Mouse (Mus musculus): Measurements from ENCODE around the gene Tekt3. TPM values are rescaled to one million over a fixed set of nuclear protein-coding genes. Genes with fewer than 3 reads are reported as not detected.

The Tekt3 gene
- polyA plus RNA-seq, 1 experiment, result 0.05 TPM

GRCm38 (mm10) chr11:63116652-63117051 lies 55.2 kb downstream of the Tekt3 start:
- DNase-seq, result no peak
- TF ChIP-seq POLR2A (IDR thresholded peaks at IDR 0.05; ENCODE audit: control insufficient read depth, extremely low read depth, insufficient read depth, low read length, poor library complexity) (no peak), CTCF (IDR thresholded peaks at IDR 0.05; ENCODE audit: borderline replicate concordance, control insufficient read depth, extremely low read depth, insufficient read depth, low read length, poor library complexity) (no peak)
- no peak overlapping the region for H3K4me3 ChIP-seq (ENCODE audit: control insufficient read depth, insufficient read depth, low read length)
- no peaks in the 10 kb centered on the region for H3K36me3 ChIP-seq (ENCODE audit: control insufficient read depth, insufficient read depth, low read length)
- WGBS, result 97% methylated on average over 5 of the region's 5 CpGs
- H3K27ac ChIP-seq (ENCODE audit: control insufficient read depth, insufficient read depth, low read length), result no peak overlapping the region
- no peaks in the 10 kb centered on the region for H3K27me3 ChIP-seq (ENCODE audit: control insufficient read depth, insufficient read depth, low read length)
- H3K4me1 ChIP-seq (replicated peaks; ENCODE audit: control insufficient read depth, insufficient read depth, low read length), result no peaks in the 10 kb centered on the region

GRCm38 (mm10) chr11:63117266-63117665 lies 55.8 kb downstream of the Tekt3 start:
- WGBS, result 83% methylated on average over 1 of the region's 1 CpGs
- no peaks in the 10 kb centered on the region for H3K36me3 ChIP-seq (ENCODE audit: control insufficient read depth, insufficient read depth, low read length)
- TF ChIP-seq CTCF (IDR thresholded peaks at IDR 0.05; ENCODE audit: borderline replicate concordance, control insufficient read depth, extremely low read depth, insufficient read depth, low read length, poor library complexity) (no peak), POLR2A (IDR thresholded peaks at IDR 0.05; ENCODE audit: control insufficient read depth, extremely low read depth, insufficient read depth, low read length, poor library complexity) (no peak)
- no peak for DNase-seq
- H3K27me3 ChIP-seq (ENCODE audit: control insufficient read depth, insufficient read depth, low read length), result no peaks in the 10 kb centered on the region
- H3K4me3 ChIP-seq (ENCODE audit: control insufficient read depth, insufficient read depth, low read length), result no peak overlapping the region
- H3K27ac ChIP-seq (ENCODE audit: control insufficient read depth, insufficient read depth, low read length), result no peak overlapping the region
- no peaks in the 10 kb centered on the region for H3K4me1 ChIP-seq (replicated peaks; ENCODE audit: control insufficient read depth, insufficient read depth, low read length)

- Histone ChIP-seq H3K4me1 (replicated peaks; ENCODE audit: control insufficient read depth, insufficient read depth, low read length) (no peaks in the 10 kb centered on the region), H3K27me3 (ENCODE audit: control insufficient read depth, insufficient read depth, low read length) (no peaks in the 10 kb centered on the region), H3K4me3 (ENCODE audit: control insufficient read depth, insufficient read depth, low read length) (no peak overlapping the region), H3K36me3 (ENCODE audit: control insufficient read depth, insufficient read depth, low read length) (no peaks in the 10 kb centered on the region), H3K27ac (ENCODE audit: control insufficient read depth, insufficient read depth, low read length) (no peak overlapping the region)
- no peak for TF ChIP-seq CTCF (IDR thresholded peaks at IDR 0.05; ENCODE audit: borderline replicate concordance, control insufficient read depth, extremely low read depth, insufficient read depth, low read length, poor library complexity)
- TF ChIP-seq POLR2A (IDR thresholded peaks at IDR 0.05; ENCODE audit: control insufficient read depth, extremely low read depth, insufficient read depth, low read length, poor library complexity), result no peak
- 42% methylated on average over 7 of the region's 7 CpGs for WGBS
- no peak for DNase-seq
Observed at GRCm38 (mm10) chr11:63119791-63120190, 58.3 kb downstream of the Tekt3 start.

- no peaks in the 10 kb centered on the region for H3K36me3 ChIP-seq (ENCODE audit: control insufficient read depth, insufficient read depth, low read length)
- H3K27ac ChIP-seq (ENCODE audit: control insufficient read depth, insufficient read depth, low read length), result no peak overlapping the region
- DNase-seq, result no peak
- no peak overlapping the region for H3K4me3 ChIP-seq (ENCODE audit: control insufficient read depth, insufficient read depth, low read length)
- H3K4me1 ChIP-seq (replicated peaks; ENCODE audit: control insufficient read depth, insufficient read depth, low read length), result no peaks in the 10 kb centered on the region
- no peak for TF ChIP-seq CTCF (IDR thresholded peaks at IDR 0.05; ENCODE audit: borderline replicate concordance, control insufficient read depth, extremely low read depth, insufficient read depth, low read length, poor library complexity)
- no peak for TF ChIP-seq POLR2A (IDR thresholded peaks at IDR 0.05; ENCODE audit: control insufficient read depth, extremely low read depth, insufficient read depth, low read length, poor library complexity)
- no peaks in the 10 kb centered on the region for H3K27me3 ChIP-seq (ENCODE audit: control insufficient read depth, insufficient read depth, low read length)
- WGBS, result 18% methylated on average over 2 of the region's 2 CpGs
Observed at GRCm38 (mm10) chr11:63122249-63122648, 60.8 kb downstream of the Tekt3 start.

- H3K27ac ChIP-seq (ENCODE audit: control insufficient read depth, insufficient read depth, low read length), result no peak overlapping the region
- no peak overlapping the region for H3K4me3 ChIP-seq (ENCODE audit: control insufficient read depth, insufficient read depth, low read length)
- no peaks in the 10 kb centered on the region for H3K27me3 ChIP-seq (ENCODE audit: control insufficient read depth, insufficient read depth, low read length)
- no peak for TF ChIP-seq POLR2A (IDR thresholded peaks at IDR 0.05; ENCODE audit: control insufficient read depth, extremely low read depth, insufficient read depth, low read length, poor library complexity)
- no peak for TF ChIP-seq CTCF (IDR thresholded peaks at IDR 0.05; ENCODE audit: borderline replicate concordance, control insufficient read depth, extremely low read depth, insufficient read depth, low read length, poor library complexity)
- H3K4me1 ChIP-seq (replicated peaks; ENCODE audit: control insufficient read depth, insufficient read depth, low read length), result no peaks in the 10 kb centered on the region
- DNase-seq, result no peak
- no peaks in the 10 kb centered on the region for H3K36me3 ChIP-seq (ENCODE audit: control insufficient read depth, insufficient read depth, low read length)
- 82% methylated on average over 4 of the region's 4 CpGs for WGBS
Observed at GRCm38 (mm10) chr11:63122776-63123350, 61.4 kb downstream of the Tekt3 start.

- H3K36me3 ChIP-seq (ENCODE audit: control insufficient read depth, insufficient read depth, low read length), result no peaks in the 10 kb centered on the region
- H3K4me1 ChIP-seq (replicated peaks; ENCODE audit: control insufficient read depth, insufficient read depth, low read length), result no peaks in the 10 kb centered on the region
- no peak overlapping the region for H3K4me3 ChIP-seq (ENCODE audit: control insufficient read depth, insufficient read depth, low read length)
- DNase-seq, result no peak
- peaks cover 2% of the 10 kb centered on the region; the same call in 1 of the 2 replicates for H3K27me3 ChIP-seq (ENCODE audit: control insufficient read depth, insufficient read depth, low read length)
- WGBS, result 63% methylated on average over 4 of the region's 4 CpGs
- no peak overlapping the region for H3K27ac ChIP-seq (ENCODE audit: control insufficient read depth, insufficient read depth, low read length)
- no peak for TF ChIP-seq POLR2A (IDR thresholded peaks at IDR 0.05; ENCODE audit: control insufficient read depth, extremely low read depth, insufficient read depth, low read length, poor library complexity)
- TF ChIP-seq CTCF (IDR thresholded peaks at IDR 0.05; ENCODE audit: borderline replicate concordance, control insufficient read depth, extremely low read depth, insufficient read depth, low read length, poor library complexity), result no peak
Observed at GRCm38 (mm10) chr11:63124316-63124715, 62.9 kb downstream of the Tekt3 start.

Data from thymus, adult 2 months (tissue).